Mouse (Mus musculus): ENCODE data around the gene Nfkb1. TPM values are rescaled to one million over a fixed set of nuclear protein-coding genes. Genes with fewer than 3 reads are reported as not detected.

Nfkb1 gene
- polyA plus RNA-seq, 1 experiment from 2014 or later, result 18.4 TPM

- WGBS (ENCODE audit: insufficient replicate concordance), result 43% methylated on average over 5 of the region's 5 CpGs
- Histone ChIP-seq H3K27ac (no peak overlapping the region), H3K4me3 (no peak overlapping the region), H3K9me3 (replicated peaks) (no peaks in the 10 kb centered on the region), H3K9ac (no peak overlapping the region), H3K4me2 (no peak overlapping the region), H3K27me3 (replicated peaks) (no peaks in the 10 kb centered on the region), H3K36me3 (no peaks in the 10 kb centered on the region), H3K4me1 (peaks cover 57% of the 10 kb centered on the region)
- ATAC-seq, result no peak
These were observed 14.3 kb downstream of the Nfkb1 start for GRCm38 (mm10) chr3:135677064-135677463.

DNA sequence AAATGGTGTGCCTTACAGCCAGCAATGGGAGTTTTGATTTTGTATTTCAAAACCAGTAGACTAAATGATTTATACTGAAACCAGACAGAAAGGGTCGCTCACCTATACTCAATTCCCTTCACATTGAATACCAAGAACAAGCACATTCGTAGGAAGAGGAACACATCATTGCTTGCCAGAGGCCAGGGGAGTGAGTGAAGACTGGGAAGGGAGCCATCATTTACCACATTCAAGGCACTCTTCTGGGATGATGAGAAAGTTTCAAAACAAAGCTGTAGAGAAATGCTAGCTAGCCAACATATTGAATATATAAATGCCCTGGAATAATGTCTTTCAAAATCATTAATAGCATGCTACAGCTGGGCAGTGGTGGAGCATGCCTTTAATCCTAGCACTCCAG lies 15.0 kb downstream of the Nfkb1 start:
- no peaks in the 10 kb centered on the region for H3K36me3 ChIP-seq
- H3K27ac ChIP-seq, result no peak overlapping the region
- peaks cover 50% of the 10 kb centered on the region for H3K4me1 ChIP-seq
- 73% methylated on average over 2 of the region's 2 CpGs for WGBS (ENCODE audit: insufficient replicate concordance)
- H3K9ac ChIP-seq, result no peak overlapping the region
- no peak overlapping the region for H3K4me2 ChIP-seq
- H3K9me3 ChIP-seq (replicated peaks), result no peaks in the 10 kb centered on the region
- no peak for ATAC-seq
- H3K27me3 ChIP-seq (replicated peaks), result no peaks in the 10 kb centered on the region
- no peak overlapping the region for H3K4me3 ChIP-seq

DNA sequence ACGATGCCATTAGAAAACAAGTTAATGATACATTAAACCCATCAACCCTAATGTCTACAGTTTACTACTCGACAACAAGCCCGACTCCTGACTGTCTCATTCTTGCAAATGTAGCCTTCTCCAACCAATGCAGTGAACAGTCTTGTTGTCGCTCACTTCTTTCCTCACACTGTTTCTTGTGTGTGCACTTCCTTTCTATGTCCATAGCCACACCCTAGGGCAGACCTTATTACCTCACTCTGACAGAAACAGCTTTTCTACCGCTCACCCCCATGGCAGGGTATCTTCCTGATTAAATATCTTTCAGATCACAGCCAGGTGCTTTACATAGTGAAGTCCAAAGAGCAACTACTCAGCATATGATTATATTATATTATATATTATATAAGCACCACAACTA lies 15.9 kb downstream of the Nfkb1 start:
- no peak overlapping the region for H3K4me3 ChIP-seq
- no peaks in the 10 kb centered on the region for H3K27me3 ChIP-seq (replicated peaks)
- H3K36me3 ChIP-seq, result no peaks in the 10 kb centered on the region
- no peaks in the 10 kb centered on the region for H3K9me3 ChIP-seq (replicated peaks)
- H3K9ac ChIP-seq, result no peak overlapping the region
- peaks cover 41% of the 10 kb centered on the region for H3K4me1 ChIP-seq
- H3K27ac ChIP-seq, result no peak overlapping the region
- 0 out of 2 replicates have a peak, but pooled peaks have one; percentile 14 for ATAC-seq
- H3K4me2 ChIP-seq, result no peak overlapping the region
- 69% methylated on average over 5 of the region's 5 CpGs for WGBS (ENCODE audit: insufficient replicate concordance)

DNA sequence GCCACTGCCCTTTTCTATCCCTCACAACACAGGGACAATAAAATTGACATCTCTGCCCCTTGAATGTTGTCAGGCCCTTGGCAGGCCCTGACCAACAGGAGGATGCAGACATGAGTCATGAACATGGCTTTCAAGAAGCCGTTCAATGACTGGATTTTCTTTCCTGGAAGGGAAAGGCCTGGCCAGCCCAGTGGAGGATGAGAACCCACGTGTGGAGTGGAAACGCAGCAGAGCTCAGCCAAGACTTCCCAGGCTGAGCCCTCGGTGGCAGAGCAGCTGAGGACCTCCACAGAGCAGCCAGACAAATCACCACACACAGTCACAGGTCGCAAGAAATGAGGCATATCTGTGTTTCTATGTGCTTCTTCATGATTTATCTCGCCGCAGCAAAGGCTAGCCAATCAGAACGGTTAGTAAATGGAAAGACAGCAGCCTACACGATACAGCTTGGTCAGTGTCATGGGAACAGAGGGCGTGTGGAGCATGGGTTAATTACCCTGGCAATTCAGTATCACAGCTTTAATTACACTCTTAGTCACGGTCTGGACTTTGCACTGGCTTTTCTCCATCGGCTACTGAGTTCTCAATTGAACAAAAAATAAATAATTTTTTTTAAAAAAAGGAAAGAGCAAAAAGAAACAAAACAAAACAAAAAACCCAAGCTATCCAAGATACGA lies 16.5 kb downstream of the Nfkb1 start:
- Histone ChIP-seq H3K4me3 (no peak overlapping the region), H3K27ac (no peak overlapping the region), H3K4me1 (peaks cover 36% of the 10 kb centered on the region), H3K9me3 (replicated peaks) (no peaks in the 10 kb centered on the region), H3K9ac (no peak overlapping the region), H3K27me3 (replicated peaks) (no peaks in the 10 kb centered on the region), H3K4me2 (no peak overlapping the region), H3K36me3 (no peaks in the 10 kb centered on the region)
- WGBS (ENCODE audit: insufficient replicate concordance), result 63% methylated on average over 13 of the region's 13 CpGs
- ATAC-seq, result 0 out of 2 replicates have a peak, but pooled peaks have one; percentile 38

- no peaks in the 10 kb centered on the region for H3K27me3 ChIP-seq (replicated peaks)
- H3K9ac ChIP-seq, result no peak overlapping the region
- 51% methylated on average over 7 of the region's 7 CpGs for WGBS (ENCODE audit: insufficient replicate concordance)
- peaks cover 5% of the 10 kb centered on the region for H3K36me3 ChIP-seq
- no peaks in the 10 kb centered on the region for H3K9me3 ChIP-seq (replicated peaks)
- H3K4me3 ChIP-seq, result no peak overlapping the region
- ATAC-seq, result peak; percentile 35; the same call in 1 of the 2 replicates
- H3K4me2 ChIP-seq, result no peak overlapping the region
- H3K4me1 ChIP-seq, result peaks cover 36% of the 10 kb centered on the region
- no peak overlapping the region for H3K27ac ChIP-seq
These were observed 17.7 kb downstream of the Nfkb1 start for GRCm38 (mm10) chr3:135673695-135674094.

GRCm38 (mm10) chr3:135673041-135673440 lies 18.3 kb downstream of the Nfkb1 start:
- Histone ChIP-seq H3K27ac (no peak overlapping the region), H3K4me1 (peaks cover 36% of the 10 kb centered on the region), H3K36me3 (peaks cover 5% of the 10 kb centered on the region), H3K9me3 (replicated peaks) (no peaks in the 10 kb centered on the region), H3K27me3 (replicated peaks) (no peaks in the 10 kb centered on the region), H3K4me3 (no peak overlapping the region), H3K9ac (no peak overlapping the region), H3K4me2 (no peak overlapping the region)
- no peak for ATAC-seq
- 83% methylated on average over 4 of the region's 4 CpGs for WGBS (ENCODE audit: insufficient replicate concordance)

DNA sequence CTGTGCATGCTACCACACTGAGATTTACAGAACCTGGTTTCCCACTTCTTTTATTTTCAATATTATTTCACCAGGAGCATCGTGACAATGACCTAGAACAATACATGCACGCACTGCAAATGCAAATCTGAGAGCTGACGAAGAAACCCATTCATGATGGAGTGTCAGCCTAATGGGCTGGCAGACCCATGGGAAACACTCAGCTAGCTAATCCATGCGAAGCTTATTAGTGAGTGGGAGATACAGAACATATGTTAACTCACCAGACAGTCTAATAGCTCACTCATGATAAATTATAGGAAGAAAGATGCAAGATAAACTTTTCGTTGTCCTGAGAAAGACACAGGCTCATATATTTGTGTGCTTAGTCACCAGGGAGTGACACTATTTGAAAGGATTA lies 19.2 kb downstream of the Nfkb1 start:
- H3K9me3 ChIP-seq (replicated peaks), result no peaks in the 10 kb centered on the region
- no peak overlapping the region for H3K4me3 ChIP-seq
- WGBS (ENCODE audit: insufficient replicate concordance), result 73% methylated on average over 5 of the region's 5 CpGs
- H3K4me1 ChIP-seq, result peaks cover 36% of the 10 kb centered on the region
- ATAC-seq, result no peak
- no peak overlapping the region for H3K27ac ChIP-seq
- H3K9ac ChIP-seq, result no peak overlapping the region
- H3K36me3 ChIP-seq, result peaks cover 5% of the 10 kb centered on the region
- no peaks in the 10 kb centered on the region for H3K27me3 ChIP-seq (replicated peaks)
- no peak overlapping the region for H3K4me2 ChIP-seq

DNA sequence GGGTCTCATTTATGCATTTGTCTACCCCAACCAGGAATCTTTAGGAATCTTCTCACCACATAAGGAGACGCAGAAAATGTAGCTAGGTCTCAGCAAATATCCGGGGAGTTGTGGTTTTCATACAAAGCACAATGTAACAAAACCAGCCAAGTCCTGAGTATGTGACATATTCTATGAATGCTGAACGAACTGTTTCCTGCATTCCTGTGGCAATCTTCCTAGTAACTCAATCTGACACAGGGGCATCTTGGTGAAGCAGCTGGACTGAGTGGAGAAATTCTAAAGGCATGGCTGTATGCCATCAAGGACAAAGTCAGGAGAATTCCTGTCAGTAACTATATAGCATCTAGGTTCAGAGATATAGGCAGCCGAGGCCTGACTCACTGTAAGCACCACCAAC lies 20.5 kb downstream of the Nfkb1 start:
- H3K27me3 ChIP-seq (replicated peaks), result no peaks in the 10 kb centered on the region
- H3K9ac ChIP-seq, result no peak overlapping the region
- H3K4me1 ChIP-seq, result peaks cover 29% of the 10 kb centered on the region
- no peak overlapping the region for H3K4me2 ChIP-seq
- WGBS (ENCODE audit: insufficient replicate concordance), result 70% methylated on average over 4 of the region's 4 CpGs
- H3K4me3 ChIP-seq, result no peak overlapping the region
- H3K27ac ChIP-seq, result no peak overlapping the region
- H3K9me3 ChIP-seq (replicated peaks), result no peaks in the 10 kb centered on the region
- no peak for ATAC-seq
- peaks cover 7% of the 10 kb centered on the region for H3K36me3 ChIP-seq

GRCm38 (mm10) chr3:135667084-135667483 lies 24.3 kb downstream of the Nfkb1 start:
- peaks cover 28% of the 10 kb centered on the region for H3K36me3 ChIP-seq
- H3K9me3 ChIP-seq (replicated peaks), result no peaks in the 10 kb centered on the region
- WGBS (ENCODE audit: insufficient replicate concordance), result 75% methylated on average over 3 of the region's 3 CpGs
- no peak for ATAC-seq
- H3K27me3 ChIP-seq (replicated peaks), result no peaks in the 10 kb centered on the region
- no peak overlapping the region for H3K4me2 ChIP-seq
- no peak overlapping the region for H3K9ac ChIP-seq
- no peak overlapping the region for H3K27ac ChIP-seq
- no peaks in the 10 kb centered on the region for H3K4me1 ChIP-seq
- H3K4me3 ChIP-seq, result no peak overlapping the region

GRCm38 (mm10) chr3:135665777-135666259 lies 25.5 kb downstream of the Nfkb1 start:
- H3K4me3 ChIP-seq, result no peak overlapping the region
- H3K36me3 ChIP-seq, result peaks cover 28% of the 10 kb centered on the region
- H3K4me2 ChIP-seq, result no peak overlapping the region
- H3K9ac ChIP-seq, result no peak overlapping the region
- H3K27me3 ChIP-seq (replicated peaks), result no peaks in the 10 kb centered on the region
- H3K4me1 ChIP-seq, result no peaks in the 10 kb centered on the region
- no peak for ATAC-seq
- WGBS (ENCODE audit: insufficient replicate concordance), result 83% methylated on average over 6 of the region's 6 CpGs
- no peaks in the 10 kb centered on the region for H3K9me3 ChIP-seq (replicated peaks)
- H3K27ac ChIP-seq, result no peak overlapping the region

GRCm38 (mm10) chr3:135662139-135662864 lies 29.0 kb downstream of the Nfkb1 start:
- WGBS (ENCODE audit: insufficient replicate concordance), result 70% methylated on average over 15 of the region's 15 CpGs
- Histone ChIP-seq H3K27ac (no peak overlapping the region), H3K27me3 (replicated peaks) (no peaks in the 10 kb centered on the region), H3K4me3 (no peak overlapping the region), H3K9ac (no peak overlapping the region), H3K4me1 (no peaks in the 10 kb centered on the region; the same call in 1 of the 2 replicates), H3K9me3 (replicated peaks) (no peaks in the 10 kb centered on the region), H3K4me2 (no peak overlapping the region), H3K36me3 (peaks cover 26% of the 10 kb centered on the region)
- ATAC-seq, result no peak

GRCm38 (mm10) chr3:135661707-135662106 lies 29.6 kb downstream of the Nfkb1 start:
- H3K4me3 ChIP-seq, result no peak overlapping the region
- no peak overlapping the region for H3K9ac ChIP-seq
- H3K27ac ChIP-seq, result no peak overlapping the region
- no peak overlapping the region for H3K4me2 ChIP-seq
- ATAC-seq, result no peak
- H3K4me1 ChIP-seq, result no peaks in the 10 kb centered on the region; the same call in 1 of the 2 replicates
- peaks cover 26% of the 10 kb centered on the region for H3K36me3 ChIP-seq
- 65% methylated on average over 9 of the region's 9 CpGs for WGBS (ENCODE audit: insufficient replicate concordance)
- H3K27me3 ChIP-seq (replicated peaks), result no peaks in the 10 kb centered on the region
- no peaks in the 10 kb centered on the region for H3K9me3 ChIP-seq (replicated peaks)

Measured in liver, embryonic 12.5 days (tissue).